Mouse (Mus musculus) CH12.LX (cell line): ENCODE measurements around the gene Gm27021.

Experiments used
- CTCF ChIP-seq, 2 experiments: IDR thresholded peaks in 1 of 2; conservative IDR thresholded peaks in 1 of 2; 2 replicates each; pipeline ENCODE4 v1.5.1; 2011 to 2012; ENCODE audit warnings: low read depth in 2 of 2, low read length in 2 of 2, improper control_type of control experiment in 1 of 2, inconsistent platforms in 1 of 2, mild to moderate bottlenecking in 1 of 2, moderate library complexity in 1 of 2
- E2F4 ChIP-seq: IDR thresholded peaks from 2 replicates; pipeline ENCODE4 v1.6.1; 2011; ENCODE audit warnings: low read depth, low read length, improper control_type of control experiment; ENCODE audit not compliant: insufficient replicate concordance
- IRF4 ChIP-seq: IDR thresholded peaks from 2 replicates; pipeline ENCODE4 v1.6.1; 2014; ENCODE audit warnings: low read depth, mild to moderate bottlenecking, inconsistent platforms, low read length, improper control_type of control experiment
- MAFK ChIP-seq: IDR thresholded peaks from 2 replicates; pipeline ENCODE4 v1.6.1; 2011; ENCODE audit warnings: low read length, improper control_type of control experiment; ENCODE audit not compliant: insufficient replicate concordance
- MAX ChIP-seq: IDR thresholded peaks from 2 replicates; pipeline ENCODE4 v1.6.1; 2011; ENCODE audit warnings: low read length, improper control_type of control experiment
- MXI1 ChIP-seq: IDR thresholded peaks from 2 replicates; pipeline ENCODE4 v1.6.1; 2011; ENCODE audit warnings: mild to moderate bottlenecking, low read depth, low read length, improper control_type of control experiment
- POLR2A ChIP-seq: IDR thresholded peaks from 2 replicates; pipeline ENCODE4 v1.6.1; 2011; ENCODE audit warnings: low read depth, mild to moderate bottlenecking, improper control_type of control experiment, low read length
- SIN3A ChIP-seq: IDR thresholded peaks from 2 replicates; pipeline ENCODE4 v1.6.1; 2012; ENCODE audit warnings: low read length, improper control_type of control experiment, inconsistent platforms
- TBP ChIP-seq: conservative IDR thresholded peaks from 2 replicates; pipeline ENCODE4 v1.6.1; 2011; ENCODE audit warnings: low read depth, low read length, improper control_type of control experiment
- TCF12 ChIP-seq: IDR thresholded peaks from 2 replicates; pipeline ENCODE4 v1.6.1; 2014; ENCODE audit warnings: low read depth, mild to moderate bottlenecking, inconsistent platforms, low read length, improper control_type of control experiment
- UBTF ChIP-seq: IDR thresholded peaks from 2 replicates; pipeline ENCODE4 v1.6.1; 2012; ENCODE audit warnings: low read depth, mild to moderate bottlenecking, inconsistent platforms, low read length, improper control_type of control experiment, moderate library complexity
- USF2 ChIP-seq: conservative IDR thresholded peaks from 2 replicates; pipeline ENCODE4 v1.6.1; 2011; ENCODE audit warnings: low read depth, low read length, improper control_type of control experiment
- ZKSCAN1 ChIP-seq: IDR thresholded peaks from 2 replicates; pipeline ENCODE4 v1.6.1; 2012; ENCODE audit warnings: low read depth, inconsistent platforms, low read length, improper control_type of control experiment, borderline replicate concordance

DNA sequence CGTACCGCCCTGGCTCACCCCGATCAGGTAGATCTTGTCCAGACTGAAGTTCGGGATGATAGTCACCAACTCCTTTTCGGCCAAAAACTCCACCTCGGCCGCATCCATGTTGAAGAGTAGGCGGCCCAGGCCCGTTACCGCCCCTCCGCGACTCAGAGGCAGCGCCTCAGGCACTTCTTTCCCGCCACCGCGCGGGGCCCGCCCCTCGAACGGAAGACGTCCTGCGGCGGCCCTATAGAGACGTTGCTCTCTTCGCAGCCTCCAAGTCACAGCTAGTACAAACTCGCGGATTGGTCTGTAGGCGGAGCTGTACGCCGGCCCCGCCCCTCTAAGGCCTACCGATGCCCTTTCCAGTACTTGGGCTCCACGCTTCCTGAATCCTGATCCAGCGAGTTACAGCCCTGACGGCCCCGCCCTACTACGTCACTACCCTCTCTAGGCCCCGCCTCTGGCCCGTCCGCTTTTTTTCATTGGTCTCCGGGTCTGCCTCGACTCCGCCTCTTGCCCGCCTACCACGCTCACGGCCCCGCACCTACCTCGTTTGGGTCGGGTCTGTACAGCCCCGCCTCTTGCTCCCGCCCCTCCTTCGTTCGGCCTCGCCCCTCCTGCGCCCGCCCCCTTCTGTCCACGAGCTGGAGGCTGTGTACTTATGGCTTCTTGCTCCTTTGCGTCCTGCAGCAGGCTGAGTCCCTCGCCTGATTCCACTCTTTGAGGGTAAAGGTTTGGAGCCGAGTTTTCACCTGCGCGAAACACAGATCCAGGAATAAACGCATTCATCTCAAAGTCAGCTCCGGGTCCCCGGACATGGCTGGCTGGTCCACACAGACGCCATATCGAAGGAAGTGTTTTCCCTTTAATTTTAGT, 78.7 kb downstream of the Gm27021 start, which contains the start of gene Gins2:
- peak; percentile 74 for TF ChIP-seq POLR2A
- peak; percentile 55 for TF ChIP-seq MXI1
- TF ChIP-seq TBP: no peak
- no peak for TF ChIP-seq CTCF (conservative IDR thresholded peaks at IDR 0.05 in 1 of 2, IDR thresholded peaks at IDR 0.05 in 1 of 2; ENCODE audit: low read depth in 2 of 2, low read length in 2 of 2)
- peak; percentile 30; the same call in 1 of the 2 replicates for TF ChIP-seq MAX
- TF ChIP-seq IRF4: 0 out of 2 replicates have a peak, but pooled peaks have one; percentile 5
- no peak for TF ChIP-seq MAFK
- TF ChIP-seq E2F4: peak; percentile 98
- TF ChIP-seq ZKSCAN1: no peak
- TF ChIP-seq UBTF: no peak
- TF ChIP-seq USF2: no peak
- peak; percentile 85 for TF ChIP-seq SIN3A
- peak; percentile 45; the same call in 1 of the 2 replicates for TF ChIP-seq TCF12
